Mouse (Mus musculus) ES-E14 (cell line): ENCODE measurements at regions not wholly inside any gene's neighbourhood (a gene's known extent, or its start where the extent isn't known, plus 50 kb on each side); places are given as distances from the start of the nearest gene placed in this dataset.

ENCODE experiments used
- DNase-seq: peaks from one replicate; pipeline ENCODE4 v3.0.0-alpha.2; 2013; ENCODE audit warnings: low read depth, low spot score
- H3K27ac ChIP-seq: 2 replicates; pipeline ENCODE4 v1.5.1; 2012; ENCODE audit warnings: low read depth, mild to moderate bottlenecking, low read length, moderate library complexity, mixed read lengths; ENCODE audit not compliant: poor library complexity, insufficient read depth, severe bottlenecking
- H3K36me3 ChIP-seq: 2 replicates; pipeline ENCODE4 v1.6.1; 2012; ENCODE audit warnings: mild to moderate bottlenecking, low read length, moderate library complexity, mixed read lengths; ENCODE audit not compliant: control insufficient read depth, poor library complexity, insufficient read depth, severe bottlenecking
- H3K4me1 ChIP-seq, 2 experiments: fragments of 150-350 bp in 1 of 2; sonication (generic) in 1 of 2; 2 replicates each; pipeline ENCODE4 v1.6.1; 2012; ENCODE audit warnings: low read length in 2 of 2, mild to moderate bottlenecking in 1 of 2, mixed read lengths in 1 of 2; ENCODE audit not compliant: control insufficient read depth in 2 of 2, insufficient read depth in 2 of 2, poor library complexity in 1 of 2
- H3K4me3 ChIP-seq, 2 experiments: fragments of 150-350 bp in 1 of 2; sonication (generic) in 1 of 2; 2 replicates each; pipeline ENCODE4 v1.5.1; 2012; ENCODE audit warnings: low read length in 2 of 2, low read depth in 1 of 2, mild to moderate bottlenecking in 1 of 2, mixed read lengths in 1 of 2; ENCODE audit not compliant: insufficient read depth in 1 of 2, poor library complexity in 1 of 2, severe bottlenecking in 1 of 2
- H3K9ac ChIP-seq: 2 replicates; pipeline ENCODE4 v1.6.1; 2012; ENCODE audit warnings: low read depth, mild to moderate bottlenecking, low read length, mixed read lengths; ENCODE audit not compliant: poor library complexity, insufficient read depth, severe bottlenecking
- H3K9me3 ChIP-seq: fragments of 150-350 bp; sonication (generic); 2 replicates; pipeline ENCODE4 v1.6.1; 2012; ENCODE audit warnings: low read depth, mild to moderate bottlenecking, low read length; ENCODE audit not compliant: control insufficient read depth, insufficient read depth
- CHD2 ChIP-seq: IDR thresholded peaks from 2 replicates; pipeline ENCODE4 v1.6.1; 2014; ENCODE audit warnings: mild to moderate bottlenecking, low read depth, low read length, inconsistent platforms
- HCFC1 ChIP-seq: IDR thresholded peaks from 2 replicates; pipeline ENCODE4 v1.6.1; 2012; ENCODE audit warnings: low read length, inconsistent platforms, borderline replicate concordance; ENCODE audit not compliant: insufficient read depth
- MAFK ChIP-seq: IDR thresholded peaks from 2 replicates; pipeline ENCODE4 v1.6.1; 2014; ENCODE audit warnings: mild to moderate bottlenecking, low read depth, low read length, inconsistent platforms; ENCODE audit not compliant: insufficient read depth
- ZC3H11A ChIP-seq: IDR thresholded peaks from 2 replicates; pipeline ENCODE4 v1.6.1; 2012; ENCODE audit warnings: low read depth, mild to moderate bottlenecking, inconsistent platforms, low read length, borderline replicate concordance
- ZNF384 ChIP-seq: IDR thresholded peaks from 2 replicates; pipeline ENCODE4 v1.6.1; 2012; ENCODE audit warnings: low read depth, low read length, inconsistent platforms
- in situ Hi-C, 2 experiments: fragments of 600-800 bp; cut with MboI; formaldehyde crosslinking; loops; one replicate each; pipeline ENCODE4 v1.15.1; 2025; ENCODE audit warnings: low sequenced_read_pairs in 2 of 2, inconsistent platforms in 1 of 2; ENCODE audit not compliant: unreplicated experiment in 2 of 2

DNA sequence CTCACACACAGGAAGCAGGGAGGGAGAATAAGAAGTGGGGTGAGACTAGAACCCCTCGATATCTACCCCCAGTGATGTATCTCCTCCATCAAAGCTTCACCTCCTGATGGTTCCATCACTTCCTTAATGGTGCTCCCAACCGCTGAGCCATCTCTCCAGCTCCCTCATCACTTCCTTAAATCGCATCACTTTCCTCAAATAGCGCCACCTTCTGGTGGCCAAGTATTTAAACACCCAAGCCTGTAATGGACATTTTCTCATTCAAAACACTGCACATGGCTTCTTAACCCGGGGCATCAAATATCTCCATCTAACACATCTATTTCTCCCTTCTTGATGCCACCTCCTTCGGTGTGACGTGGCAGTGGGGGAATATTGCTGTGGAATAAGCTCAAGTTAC, 324.3 kb upstream of the Tmem132c start:
- no peak for DNase-seq
- Histone ChIP-seq H3K9ac (no peak overlapping the region), H3K9me3 (no peaks in the 10 kb centered on the region), H3K36me3 (no peaks in the 10 kb centered on the region), H3K4me1 (no peaks in the 10 kb centered on the region), H3K4me3 (no peak overlapping the region), H3K27ac (no peak overlapping the region)
- TF ChIP-seq ZNF384 (no peak), ZC3H11A (no peak), MAFK (no peak), HCFC1 (no peak), CHD2 (no peak)
- in situ Hi-C loops: no loop called here

- no peak overlapping the region for H3K9ac ChIP-seq
- in situ Hi-C loops: no loop called here
- no peak overlapping the region for H3K27ac ChIP-seq
- no peaks in the 10 kb centered on the region for H3K9me3 ChIP-seq
- no peaks in the 10 kb centered on the region for H3K36me3 ChIP-seq
- no peak overlapping the region for H3K4me3 ChIP-seq
- H3K4me1 ChIP-seq: no peaks in the 10 kb centered on the region
- TF ChIP-seq ZC3H11A: no peak
- TF ChIP-seq CHD2: no peak
- TF ChIP-seq ZNF384: no peak
- TF ChIP-seq MAFK: no peak
- TF ChIP-seq HCFC1: no peak
- DNase-seq: no peak
These were observed 308.1 kb upstream of the Tmem132c start for GRCm38 (mm10) chr5:126933466-126933865.

GRCm38 (mm10) chr5:126944861-126945260, 296.7 kb upstream of the Tmem132c start:
- in situ Hi-C loops: no loop called here

DNA sequence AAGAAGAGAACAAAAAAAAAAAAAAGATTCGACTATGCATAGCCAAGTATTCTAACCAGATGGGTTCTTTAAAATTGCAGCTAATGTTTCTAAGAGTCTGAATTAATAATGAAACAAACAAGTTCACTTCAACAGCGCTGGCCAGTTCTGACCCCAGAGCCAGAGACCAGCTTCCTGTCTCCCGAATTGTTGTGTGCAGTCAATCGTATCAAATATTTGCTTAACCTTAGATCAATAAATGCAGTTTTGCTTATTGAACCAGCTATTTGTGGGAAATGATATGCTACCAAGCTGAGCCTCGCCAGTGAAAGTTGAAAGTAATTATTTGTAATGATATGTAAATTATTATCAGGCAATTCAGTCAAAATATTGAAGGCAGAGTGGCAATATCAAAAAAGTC, 287.4 kb upstream of the Tmem132c start:
- Histone ChIP-seq H3K9me3 (no peaks in the 10 kb centered on the region), H3K4me1 (no peaks in the 10 kb centered on the region), H3K36me3 (no peaks in the 10 kb centered on the region), H3K4me3 (no peak overlapping the region), H3K27ac (no peak overlapping the region), H3K9ac (no peak overlapping the region)
- no peak for TF ChIP-seq MAFK
- in situ Hi-C loops: no loop called here
- no peak for DNase-seq

More at GRCm38 (mm10) chr5:126944861-126945260, 296.7 kb upstream of the Tmem132c start:
- H3K9me3 ChIP-seq: no peaks in the 10 kb centered on the region
- H3K36me3 ChIP-seq: no peaks in the 10 kb centered on the region
- no peak for DNase-seq
- no peak overlapping the region for H3K9ac ChIP-seq
- no peak overlapping the region for H3K4me3 ChIP-seq
- no peaks in the 10 kb centered on the region for H3K4me1 ChIP-seq
- no peak overlapping the region for H3K27ac ChIP-seq
- no peak for TF ChIP-seq ZNF384
- TF ChIP-seq MAFK: no peak
- no peak for TF ChIP-seq ZC3H11A
- no peak for TF ChIP-seq CHD2
- no peak for TF ChIP-seq HCFC1

DNA sequence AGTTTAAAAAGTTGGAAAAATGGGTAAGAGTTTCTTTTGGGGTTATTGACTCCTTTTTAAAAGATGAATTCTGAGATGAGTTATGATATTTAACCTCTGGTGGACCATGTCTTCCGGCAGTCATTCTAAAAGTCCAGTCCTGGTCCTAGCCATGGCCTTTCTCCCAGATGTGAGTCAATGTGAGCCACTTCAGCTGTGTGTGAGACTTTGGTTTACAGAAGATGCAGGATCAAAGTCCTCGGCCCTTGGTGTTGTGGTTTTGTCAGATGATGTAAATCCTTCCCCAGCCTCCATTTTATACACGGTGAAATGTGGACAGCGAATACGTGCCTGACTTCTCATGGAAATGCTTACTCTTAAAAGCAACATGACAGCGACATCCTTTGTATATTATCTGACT, 287.0 kb upstream of the Tmem132c start:
- no peak overlapping the region for H3K9ac ChIP-seq
- TF ChIP-seq CHD2 (no peak), MAFK (no peak), ZNF384 (no peak), HCFC1 (no peak), ZC3H11A (no peak)
- no peaks in the 10 kb centered on the region for H3K4me1 ChIP-seq
- H3K27ac ChIP-seq: no peak overlapping the region
- in situ Hi-C loops: no loop called here
- H3K4me3 ChIP-seq: no peak overlapping the region
- no peak for DNase-seq
- H3K36me3 ChIP-seq: no peaks in the 10 kb centered on the region
- no peaks in the 10 kb centered on the region for H3K9me3 ChIP-seq
